Mouse (Mus musculus): ENCODE measurements at regions not wholly inside any gene's neighbourhood (a gene's known extent, or its start where the extent isn't known, plus 50 kb on each side); places are given as distances from the start of the nearest gene placed in this dataset.

- TF ChIP-seq POLR2A (IDR thresholded peaks at IDR 0.05; ENCODE audit: borderline replicate concordance, extremely low read depth, insufficient read depth, insufficient read length, poor library complexity, severe bottlenecking) (no peak), CTCF (IDR thresholded peaks at IDR 0.05; ENCODE audit: borderline replicate concordance, extremely low read depth, insufficient read depth, insufficient read length) (no peak)
Measured at GRCm38 (mm10) chrX:10992211-10993004, 277.6 kb downstream of the Mid1ip1 start.

Data from brain, embryonic 14.5 days (tissue).